In the genomic region with DNA sequence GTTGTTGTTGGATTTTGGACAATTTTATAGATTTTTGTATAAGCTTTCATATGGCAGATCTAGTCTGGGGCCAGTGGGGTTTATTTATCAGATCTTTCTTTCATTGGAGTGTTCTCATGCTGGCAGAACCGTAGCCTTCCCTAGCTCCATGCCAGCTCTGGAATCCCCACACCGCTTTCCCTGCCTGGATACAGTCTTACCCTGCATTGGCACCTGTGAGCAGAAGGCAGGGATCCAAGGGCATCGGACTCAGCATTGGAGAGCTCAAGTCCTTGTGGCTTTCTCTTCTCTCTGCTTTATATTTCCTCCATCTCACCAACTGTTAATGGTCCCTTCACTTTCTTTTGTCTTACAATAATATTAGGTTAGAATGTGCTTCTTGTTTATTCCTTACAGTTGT, we compare ENCODE assay signal across 14 mouse cellular contexts.
DNase-seq lines count a peak whose midpoint lies in the region.
"Had no signal": no experiment of that assay in that cellular context is flagged by ENCODE, and none has a peak within 500 bp of the region (broad histone marks: within the 10 kb centered on the region; RNA-seq: fewer than 3 reads in every experiment).

No protein-coding gene starts in this region.

- peak; percentile 54 to 69 for DNase-seq in cerebellum, postnatal 10 days
- DNase-seq in cerebellum, postnatal 36 days: no peak
- DNase-seq in cerebellum, postnatal 14 days: peak; percentile 57 to 67
- DNase-seq in cerebellum, adult 8-10 months: no peak
- DNase-seq: adrenal gland, adult 2 months; adrenal gland, adult 8-10 months; adrenal gland, postnatal 10 days; adrenal gland, postnatal 14 days; adrenal gland, postnatal 25 days; adrenal gland, postnatal 36 days; B cell, adult 2 months; cerebellum, adult 11 months; cerebellum, adult 11-12 months; cerebellum, adult 18-20 months had no signal

Comparison
In these comparisons a context has a peak if more than half of its experiments do, and no peak if none do; other contexts are left out.
1. DNase-seq: peak in cerebellum, postnatal 10 days (2 of 2) and cerebellum, postnatal 14 days (2 of 2); none in cerebellum, postnatal 36 days (0 of 2) and cerebellum, adult 8-10 months (single experiment).